Mouse (Mus musculus) kidney, postnatal 4 days (tissue): Measurements from ENCODE around the gene Msantd3.

Source experiments
- DNase-seq, 2 experiments: peaks; one replicate each; pipeline ENCODE4 v3.0.0; 2021; ENCODE audit warnings: mixed read lengths in 2 of 2

The Msantd3 gene

GRCm38 (mm10) chr4:48555729-48556128, 16.0 kb downstream of the Msantd3 start:
- DNase-seq, result peak; percentile 74 to 75

- no peak for DNase-seq
Measured at GRCm38 (mm10) chr4:48559652-48560051, 19.9 kb downstream of the Msantd3 start.

- no peak for DNase-seq
Measured at GRCm38 (mm10) chr4:48561824-48562223, 22.1 kb downstream of the Msantd3 start.

GRCm38 (mm10) chr4:48564962-48565361, 25.2 kb downstream of the Msantd3 start:
- no peak for DNase-seq

DNA sequence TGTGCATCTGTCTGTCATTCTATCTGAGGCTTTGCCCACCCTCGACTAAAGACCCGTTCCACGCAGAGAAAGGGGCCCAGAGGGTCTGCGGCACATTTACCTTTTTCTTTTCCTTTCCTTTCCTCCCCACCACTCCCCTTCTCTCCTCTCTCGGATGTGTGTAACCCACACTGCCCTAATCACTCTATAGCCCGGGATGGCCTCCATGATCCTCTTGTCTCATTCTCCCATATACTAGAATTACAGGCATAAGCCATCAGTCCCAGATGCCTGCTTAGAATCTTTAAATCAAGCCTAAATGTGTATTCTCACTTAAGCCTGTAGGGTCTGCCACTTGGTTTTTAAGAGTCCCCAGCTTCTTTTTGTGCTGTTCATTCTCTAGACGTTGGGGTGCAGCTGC, 36.6 kb downstream of the Msantd3 start:
- no peak for DNase-seq

GRCm38 (mm10) chr4:48577831-48578230, 38.1 kb downstream of the Msantd3 start:
- no peak for DNase-seq

- no peak for DNase-seq
Measured at GRCm38 (mm10) chr4:48578399-48578798, 38.7 kb downstream of the Msantd3 start.

- DNase-seq, result no peak
Measured at GRCm38 (mm10) chr4:48579475-48580110, 39.9 kb downstream of the Msantd3 start.

GRCm38 (mm10) chr4:48581201-48581600, 41.5 kb downstream of the Msantd3 start:
- DNase-seq, result no peak

DNA sequence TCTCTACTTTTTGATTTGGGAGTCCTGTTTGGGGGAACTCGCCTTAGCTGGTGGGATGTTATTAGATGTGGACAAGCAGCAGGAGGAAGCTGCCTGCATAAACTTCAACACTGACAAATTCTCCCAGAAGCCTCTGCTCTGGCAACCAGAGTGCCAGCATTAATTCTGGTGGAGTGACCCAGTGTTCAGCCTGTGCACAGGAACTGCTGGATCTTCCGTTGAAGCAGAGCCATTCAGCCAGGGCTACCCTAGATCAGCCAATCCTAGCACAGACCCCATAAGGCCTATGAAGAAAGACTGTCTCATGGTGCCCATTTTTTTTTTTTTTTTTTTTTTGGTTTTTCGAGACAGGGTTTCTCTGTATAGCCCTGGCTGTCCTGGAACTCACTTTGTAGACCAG, 42.3 kb downstream of the Msantd3 start:
- no peak for DNase-seq

GRCm38 (mm10) chr4:48582941-48583340, 43.2 kb downstream of the Msantd3 start:
- DNase-seq, result peak in 1 of 2 experiments; percentile 9

GRCm38 (mm10) chr4:48584421-48585240, 44.9 kb downstream of the Msantd3 start, which contains the start of gene Tmeff1:
Gene Tmeff1, plus strand, starts transcription at chr4:48585174.
- peak; percentile 69 to 78 for DNase-seq

DNA sequence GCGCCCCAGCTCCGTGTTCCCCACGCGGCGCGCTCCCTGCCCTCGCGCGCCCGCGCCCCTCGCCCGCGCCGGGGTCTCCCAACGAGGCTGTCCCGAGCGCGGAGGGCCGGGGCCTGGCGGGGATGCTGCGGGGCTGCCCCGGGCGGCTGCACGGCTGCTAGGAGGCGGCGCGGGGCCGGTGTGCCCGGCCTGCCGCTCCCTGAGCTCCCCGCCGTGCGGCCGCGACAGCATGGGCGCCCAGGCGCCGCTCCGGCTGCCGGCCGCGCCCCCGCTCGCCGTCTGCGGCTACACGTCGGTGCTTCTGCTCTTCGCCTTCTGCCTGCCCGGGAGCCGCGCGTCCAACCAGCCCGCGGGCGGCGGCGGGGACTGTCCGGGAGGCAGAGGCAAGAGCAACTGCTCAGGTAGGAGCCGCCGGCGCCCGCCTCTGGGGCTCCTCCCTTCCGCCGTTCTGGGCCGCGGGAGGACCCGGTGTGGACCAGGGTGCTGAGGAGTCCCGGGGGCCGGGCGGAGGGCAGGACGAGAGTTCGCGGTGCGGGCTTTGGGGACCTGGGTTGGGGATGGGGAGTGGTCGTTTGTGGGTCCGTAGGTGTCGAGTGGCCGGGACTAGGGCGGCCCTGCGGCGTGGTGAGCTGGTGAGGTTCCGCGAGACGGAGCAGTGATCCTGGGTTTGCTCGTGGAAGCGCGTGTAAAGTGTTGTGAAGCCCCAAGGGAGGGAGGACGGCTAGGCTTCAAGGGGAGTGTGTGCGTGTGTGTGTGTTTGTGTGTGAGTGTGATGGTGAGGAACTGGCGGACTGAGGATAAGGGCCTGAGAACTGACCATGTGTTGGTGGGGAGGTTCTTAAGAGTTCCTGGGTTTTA, 45.7 kb downstream of the Msantd3 start:
- peak; percentile 67 to 79 for DNase-seq

GRCm38 (mm10) chr4:48586099-48586821, 46.5 kb downstream of the Msantd3 start:
- peak; percentile 59 to 72 for DNase-seq

- no peak for DNase-seq
Measured at GRCm38 (mm10) chr4:48587526-48587925, 47.8 kb downstream of the Msantd3 start.

DNA sequence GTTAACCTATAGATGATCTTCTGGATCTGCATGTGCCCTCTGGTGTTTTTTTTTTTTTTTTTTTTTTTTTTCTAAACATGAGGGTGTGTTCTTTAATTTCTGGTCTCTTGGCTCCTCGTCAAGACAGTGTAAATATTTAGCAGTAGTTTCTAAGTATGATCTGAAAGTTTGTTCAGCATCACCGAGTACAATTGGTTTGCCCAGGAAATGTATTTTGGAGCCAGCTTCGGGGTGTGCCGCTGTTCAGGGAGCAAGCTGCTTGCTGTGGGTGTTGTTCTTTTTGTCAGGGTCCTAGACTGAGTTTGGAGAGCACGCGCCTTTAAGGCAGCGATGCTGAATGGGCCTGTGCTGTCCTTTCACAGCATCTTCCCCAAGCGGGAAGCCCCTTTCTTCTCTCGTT, 48.8 kb downstream of the Msantd3 start:
- DNase-seq, result no peak

DNA sequence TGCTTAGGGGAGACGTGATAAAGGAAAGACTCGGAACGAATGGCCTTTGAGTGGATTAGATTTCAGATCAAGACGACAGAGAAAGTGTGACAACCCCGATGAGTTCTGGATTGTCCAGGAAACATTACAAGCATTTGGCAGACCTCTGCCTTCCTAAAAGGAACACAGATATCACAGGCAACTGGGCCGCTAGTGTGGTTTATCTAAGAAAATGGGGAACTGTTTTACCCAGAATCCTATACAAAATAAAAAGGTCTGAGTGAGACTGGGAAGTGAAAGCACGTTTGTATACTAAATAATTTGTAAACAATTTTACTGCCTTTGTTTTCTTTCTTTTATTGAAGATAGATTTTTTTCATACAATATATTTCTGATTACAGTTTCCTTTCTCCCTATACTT, 51.1 kb downstream of the Msantd3 start:
- DNase-seq, result no peak

GRCm38 (mm10) chr4:48591390-48591789, 51.7 kb downstream of the Msantd3 start:
- no peak for DNase-seq

GRCm38 (mm10) chr4:48592328-48592727, 52.6 kb downstream of the Msantd3 start:
- DNase-seq, result peak; percentile 8 to 33

- DNase-seq, result no peak
Measured at GRCm38 (mm10) chr4:48592844-48593243, 53.1 kb downstream of the Msantd3 start.

DNA sequence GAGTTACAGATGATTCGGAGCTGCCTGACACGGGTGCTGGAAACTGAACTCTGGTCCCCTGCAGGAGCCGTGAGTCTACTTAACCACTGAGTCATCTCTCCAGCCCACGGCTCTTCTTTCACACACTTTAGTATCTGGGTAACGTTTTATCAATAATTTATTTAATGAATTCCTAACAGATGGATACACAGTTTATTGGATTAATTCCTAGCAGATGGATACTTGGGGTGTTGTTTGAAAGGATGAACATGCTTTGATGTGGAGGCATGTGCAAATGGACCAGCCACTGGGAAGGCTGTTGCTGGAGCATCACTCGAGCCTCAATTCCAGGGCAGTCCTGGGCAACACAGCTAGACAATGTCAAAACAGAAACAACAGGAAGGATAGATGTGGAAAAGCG, 56.4 kb downstream of the Msantd3 start:
- no peak for DNase-seq

DNA sequence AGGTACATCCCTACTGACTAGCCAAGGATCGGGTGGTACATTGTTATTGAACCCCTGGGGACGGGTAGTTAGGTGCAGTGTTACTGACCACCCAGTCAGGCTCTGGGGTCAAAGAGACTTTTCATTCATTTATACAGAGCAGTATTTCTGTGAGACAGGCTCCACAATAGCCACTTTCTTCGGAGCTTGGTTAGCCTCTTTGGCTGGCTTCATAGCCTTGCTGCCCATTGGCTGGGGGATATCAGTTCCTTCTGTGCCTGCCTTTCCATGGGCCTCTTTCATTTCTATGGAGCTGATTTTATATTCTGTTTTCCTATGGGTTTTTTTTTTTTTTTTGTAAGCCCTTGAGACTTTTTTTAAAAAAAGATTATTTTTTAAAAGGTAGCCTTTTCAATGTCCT, 65.9 kb downstream of the Msantd3 start:
- no peak for DNase-seq

DNA sequence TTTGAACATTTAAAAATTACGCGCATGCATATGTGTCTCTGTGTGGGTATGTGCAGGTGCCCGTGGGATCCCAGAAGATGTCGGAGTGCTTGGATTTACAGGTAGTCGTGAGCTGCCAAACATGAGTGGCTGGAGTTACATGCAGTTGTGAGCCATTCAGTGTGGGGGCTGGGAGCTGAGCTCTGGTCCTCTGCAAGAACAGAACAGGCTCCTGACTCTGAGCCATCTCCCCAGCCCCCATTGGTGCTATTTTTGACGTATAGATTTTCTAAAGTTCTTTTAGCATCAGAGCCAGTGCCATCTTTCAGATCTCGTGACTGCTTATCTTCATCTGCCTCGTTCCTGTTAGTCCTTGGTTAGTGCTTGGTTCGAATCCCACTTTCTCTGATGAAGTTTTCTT, 69.8 kb downstream of the Msantd3 start:
- no peak for DNase-seq
